Mouse (Mus musculus) inflammation-experienced regulatory T-cells, adult 6 months (primary cell): ENCODE data around the gene Lpcat2. TPM values are rescaled to one million over a fixed set of nuclear protein-coding genes. Genes with fewer than 3 reads are reported as not detected.
"Not testable (repeated sequence)": the region's sequence is repeated elsewhere in the genome, so short reads cannot be mapped to it uniquely, and the experiment has no call there.

Experiments used
- ATAC-seq: one replicate; pipeline ENCODE4 v1.8.0; 2017
- polyA plus RNA-seq, 3 experiments: library from polyadenylated mRNA; unstranded; fragments of 100-300 nt; shearing (Covaris generic); gene quantifications; one replicate each; pipeline ENCODE4 v1.2.1; 2017

Gene Lpcat2
- polyA plus RNA-seq, 3 experiments from 2014 or later = 0.21 to 0.26 TPM; not detected in 1

DNA sequence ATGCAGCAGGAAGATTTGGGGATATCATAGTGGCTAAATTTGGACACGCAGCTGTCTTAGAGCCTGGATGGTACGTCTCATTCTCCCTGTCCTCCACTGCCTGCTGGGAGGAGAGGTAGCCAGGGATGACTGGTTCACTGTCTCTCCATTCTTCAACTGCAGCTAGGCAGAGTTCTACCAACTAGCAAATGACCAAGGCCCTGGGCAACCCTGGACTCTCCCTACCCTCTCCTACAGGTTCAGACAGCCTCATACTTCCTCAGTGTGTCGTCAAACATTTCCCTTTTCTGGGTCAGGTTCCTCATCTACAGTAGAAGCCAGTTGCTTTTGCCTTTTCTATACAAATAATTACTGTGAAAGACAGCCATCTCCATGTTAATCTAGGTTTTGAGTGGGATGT, 466 bp upstream of the Lpcat2 start:
- no peak for ATAC-seq

DNA sequence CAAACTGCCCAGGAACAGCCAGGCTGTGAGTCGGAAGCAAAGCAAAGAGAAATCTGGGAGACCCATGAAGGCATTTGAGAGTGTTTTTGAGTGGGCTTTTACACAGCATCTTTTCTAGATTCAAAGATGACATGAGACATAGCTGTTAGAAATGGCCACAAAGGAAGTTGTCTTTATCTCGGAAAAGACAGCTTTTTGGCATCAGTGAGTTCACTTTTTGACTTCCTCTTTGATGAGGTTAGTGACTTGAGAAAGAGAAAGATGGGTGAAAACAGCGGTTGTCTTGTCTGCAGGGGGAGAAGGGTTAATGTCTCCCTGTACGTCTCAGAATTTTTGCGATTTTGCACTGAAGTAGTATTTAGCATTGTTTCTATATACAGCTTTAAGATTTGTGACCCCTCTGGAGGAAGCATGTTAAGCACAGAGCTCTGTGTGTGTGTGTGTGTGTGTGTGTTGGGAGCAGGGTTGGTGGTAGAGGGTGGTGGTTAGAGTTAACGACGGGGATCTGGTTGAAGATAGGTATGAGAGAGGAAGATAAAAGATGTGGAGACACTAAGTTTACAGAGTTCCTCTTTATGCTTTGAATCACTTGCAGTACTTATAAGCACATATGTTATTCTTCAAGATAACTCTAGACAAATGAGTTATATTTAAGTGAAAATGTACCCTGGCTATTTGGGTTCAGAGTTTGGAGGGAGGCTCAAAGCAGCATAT, 1.3 kb downstream of the Lpcat2 start:
- ATAC-seq = no peak

DNA sequence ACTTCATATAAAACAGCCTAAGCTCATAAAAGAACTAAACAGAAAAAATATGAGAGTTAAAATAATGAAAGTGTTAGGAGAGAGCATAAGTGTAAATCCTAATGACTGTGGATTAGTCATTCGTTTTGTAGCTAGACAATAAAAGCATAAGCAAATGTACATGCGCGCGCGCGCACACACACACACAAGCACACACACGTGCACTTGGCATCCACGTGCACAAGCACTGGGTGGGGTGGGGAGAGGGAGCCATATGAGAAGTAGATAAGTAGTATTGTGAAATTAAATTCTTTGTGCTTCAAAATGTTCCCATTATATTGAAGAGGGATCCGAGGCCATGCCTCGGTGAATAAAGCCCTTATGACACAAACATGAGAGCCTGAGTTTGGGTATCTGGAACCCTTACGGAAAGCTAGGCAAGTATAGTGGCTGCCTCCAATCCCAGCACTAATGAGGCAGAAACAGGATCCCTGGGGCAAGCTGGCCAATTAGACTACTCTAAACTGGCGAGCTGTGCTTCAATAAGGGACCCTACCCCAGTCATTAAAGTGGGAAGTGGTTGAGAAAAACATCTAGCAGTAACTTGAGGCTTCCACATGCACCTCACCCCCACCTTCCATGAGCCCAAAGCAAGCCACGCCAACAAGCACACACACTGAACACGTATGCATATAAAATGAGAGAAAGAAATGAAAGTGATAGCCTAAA, 3.5 kb downstream of the Lpcat2 start:
- ATAC-seq = no peak

DNA sequence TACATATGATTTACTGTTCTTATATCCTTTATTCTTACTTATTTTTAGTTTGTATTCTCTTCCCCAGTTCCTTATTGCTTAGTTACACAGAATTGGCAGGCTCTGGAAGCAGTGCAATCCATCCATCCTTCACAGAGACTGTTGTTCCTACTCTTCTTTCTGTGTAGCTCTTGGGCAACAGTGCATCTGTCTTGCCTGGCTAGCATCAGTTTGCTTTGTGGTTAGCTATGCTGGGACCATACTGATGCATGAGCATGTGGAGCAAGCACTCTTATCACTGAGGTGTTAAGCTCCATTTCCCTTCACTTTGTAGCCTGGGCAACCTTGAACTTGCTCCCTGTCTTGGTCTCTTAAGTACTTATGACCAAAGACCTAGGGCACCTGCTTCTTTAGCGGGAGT, 6.8 kb downstream of the Lpcat2 start:
- no peak for ATAC-seq

DNA sequence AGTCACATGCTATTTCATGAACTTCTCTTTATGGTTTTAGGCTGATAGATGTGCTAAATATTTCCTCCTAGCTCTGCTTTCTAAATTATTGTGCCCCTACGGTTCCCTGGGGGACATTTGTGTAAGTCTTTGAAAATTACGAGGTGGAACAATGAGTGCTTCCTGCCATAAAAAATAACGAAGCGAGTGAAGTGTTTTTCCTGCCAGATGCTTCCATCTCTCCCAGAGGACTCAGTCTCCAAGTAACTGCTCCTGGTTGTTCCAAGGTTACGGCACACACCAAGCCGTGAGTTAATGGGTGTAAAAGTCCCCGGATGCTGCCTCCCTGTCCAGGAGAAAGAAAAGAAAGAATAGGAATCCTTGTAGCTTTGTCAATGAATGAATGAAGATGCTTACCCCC, 15.1 kb downstream of the Lpcat2 start:
- ATAC-seq = no peak

DNA sequence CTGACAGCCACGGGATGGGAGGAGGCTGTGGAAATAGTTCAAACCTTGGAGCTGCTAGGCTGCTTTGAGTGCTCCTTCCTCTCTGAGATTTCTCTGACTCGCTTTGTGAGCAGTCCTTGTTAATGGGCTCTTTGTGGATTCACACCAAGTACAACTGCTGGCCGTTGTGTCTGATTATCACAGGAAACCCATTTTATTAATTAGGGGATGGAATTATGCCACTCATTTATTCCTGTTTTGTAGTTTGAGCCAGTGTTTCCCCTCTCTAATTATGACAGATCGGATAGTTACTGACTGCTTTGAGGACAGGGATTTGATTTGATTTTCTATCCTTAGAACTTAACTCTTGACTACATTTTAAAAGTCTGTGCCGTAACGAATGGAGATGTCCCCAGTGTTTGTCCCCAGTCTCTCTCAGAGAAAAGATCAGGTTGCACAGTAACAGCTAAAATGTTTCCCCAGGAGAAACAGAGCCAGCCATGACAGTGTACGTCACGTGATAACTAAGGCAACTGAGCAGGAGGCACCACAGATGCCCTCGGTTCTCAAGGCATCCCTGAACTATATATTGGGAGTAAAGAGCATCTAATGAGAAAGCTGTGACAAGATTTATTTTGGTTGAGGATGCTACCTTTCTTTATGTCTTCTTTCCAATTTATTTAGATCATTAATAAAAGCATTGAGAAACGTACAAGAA, 17.1 kb downstream of the Lpcat2 start:
- ATAC-seq = no peak

DNA sequence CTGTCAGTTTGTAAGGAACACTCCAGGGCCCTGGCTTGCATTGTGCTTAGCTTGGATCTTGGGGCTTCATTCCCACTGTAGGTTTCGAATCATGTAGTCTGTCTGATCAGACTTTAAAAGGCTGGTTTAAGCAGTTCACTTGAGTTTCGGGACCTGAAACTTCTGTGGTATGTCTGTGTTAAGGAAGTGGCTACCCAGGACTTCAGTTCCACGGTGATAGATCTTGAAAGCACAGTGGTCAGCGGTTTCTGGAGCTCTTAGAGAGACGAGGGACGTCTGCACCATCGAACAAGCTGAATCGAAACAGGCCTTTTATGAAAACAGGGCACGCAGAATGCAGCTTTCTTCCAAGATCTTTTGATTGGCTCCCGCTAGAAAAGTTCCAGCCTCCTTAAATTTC, 20.7 kb downstream of the Lpcat2 start:
- ATAC-seq = no peak

DNA sequence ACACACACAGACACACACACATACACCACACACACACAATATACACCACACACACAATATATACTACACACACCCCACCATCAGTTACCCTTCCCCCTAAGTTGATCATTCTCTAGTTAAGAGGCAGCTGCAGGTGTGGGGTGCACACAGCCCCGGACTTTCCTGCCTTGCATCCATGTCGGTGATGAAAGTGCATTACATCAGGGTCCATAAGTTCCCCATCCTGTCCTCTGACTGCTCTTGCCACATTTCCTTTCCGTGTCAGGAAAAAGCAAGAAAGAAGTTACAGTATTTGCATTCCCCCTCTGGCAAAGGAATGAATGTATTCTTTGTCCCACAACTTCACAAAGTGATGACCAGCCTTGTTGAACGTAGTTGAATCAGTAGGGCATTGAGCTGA, 26.1 kb downstream of the Lpcat2 start:
- no peak for ATAC-seq

DNA sequence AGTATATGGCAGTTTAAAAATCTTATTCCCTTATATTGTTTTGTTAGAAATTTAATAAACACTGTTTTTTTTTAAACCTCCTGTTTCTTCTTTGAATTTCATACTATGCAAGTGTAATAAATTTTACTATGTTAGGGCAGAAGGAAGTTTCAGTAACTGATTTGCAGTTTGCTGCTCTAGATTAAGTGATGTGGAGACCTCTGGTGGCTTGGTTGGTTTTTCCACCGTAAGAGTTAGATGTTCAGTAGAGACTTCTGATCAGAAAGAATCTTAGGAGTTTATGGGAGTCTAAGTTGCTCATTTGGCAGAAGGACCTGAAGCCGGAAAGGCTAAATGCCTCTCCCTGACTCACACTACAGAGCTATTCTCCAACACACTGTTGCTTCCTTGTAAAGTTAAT, 28.6 kb downstream of the Lpcat2 start:
- ATAC-seq = no peak

DNA sequence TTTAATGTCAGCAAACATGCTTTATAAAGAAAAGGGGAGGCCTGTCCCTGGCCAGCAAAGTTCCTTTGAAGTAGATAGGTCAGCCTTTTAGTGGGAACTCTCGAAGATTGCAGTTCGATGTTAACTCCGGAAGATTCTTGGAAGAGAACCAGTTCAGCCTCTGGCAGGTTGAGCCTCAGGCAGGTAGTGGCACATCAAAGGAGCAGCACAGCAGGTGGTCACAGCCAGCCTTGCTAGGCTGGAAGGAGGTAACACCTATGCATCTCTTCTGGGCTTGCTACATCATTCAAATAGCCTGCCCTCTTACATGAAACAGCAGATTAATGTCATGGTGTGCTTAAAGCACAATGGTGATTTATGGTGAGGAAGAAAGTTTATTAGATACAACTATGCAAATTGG, 37.1 kb downstream of the Lpcat2 start:
- ATAC-seq = not testable (repeated sequence)

DNA sequence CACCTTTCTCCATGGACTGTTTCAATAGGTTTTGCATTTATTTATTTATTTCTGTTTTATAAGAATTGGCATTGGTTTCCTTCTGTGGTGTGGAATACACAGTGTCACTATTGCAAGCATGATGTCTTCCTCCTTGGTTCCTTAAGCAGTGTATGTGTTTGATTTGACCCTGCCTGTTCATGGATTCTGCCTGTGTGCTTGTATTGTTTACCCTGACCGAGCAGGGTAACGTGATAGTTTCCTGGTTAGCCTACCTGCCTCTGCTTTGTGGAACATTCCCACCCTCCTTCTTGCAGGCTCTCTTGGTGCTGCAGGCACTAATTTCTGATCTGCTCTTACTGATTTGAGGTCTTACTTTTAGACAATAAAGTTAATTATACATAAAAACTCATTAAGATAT, 38.7 kb downstream of the Lpcat2 start:
- ATAC-seq = no peak

DNA sequence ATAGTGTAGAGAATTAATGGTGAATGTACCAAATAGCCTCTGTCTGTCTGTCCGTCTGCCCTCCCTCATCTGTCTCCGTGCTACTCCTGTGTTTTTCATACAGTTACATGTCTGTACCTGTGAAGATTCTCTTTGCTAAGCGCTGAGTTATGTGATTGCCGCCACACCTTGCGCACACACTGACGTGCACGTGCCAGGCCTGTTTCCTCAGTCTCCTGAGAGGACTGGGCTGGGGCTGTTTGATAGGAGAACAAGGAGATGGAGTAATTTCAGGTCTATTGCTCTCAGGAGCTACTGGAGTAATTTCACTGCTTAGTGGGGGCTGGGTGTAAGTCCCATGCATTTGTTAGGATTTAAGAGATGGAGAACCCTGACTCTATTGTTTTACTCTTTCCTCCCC, 39.9 kb downstream of the Lpcat2 start:
- no peak for ATAC-seq

DNA sequence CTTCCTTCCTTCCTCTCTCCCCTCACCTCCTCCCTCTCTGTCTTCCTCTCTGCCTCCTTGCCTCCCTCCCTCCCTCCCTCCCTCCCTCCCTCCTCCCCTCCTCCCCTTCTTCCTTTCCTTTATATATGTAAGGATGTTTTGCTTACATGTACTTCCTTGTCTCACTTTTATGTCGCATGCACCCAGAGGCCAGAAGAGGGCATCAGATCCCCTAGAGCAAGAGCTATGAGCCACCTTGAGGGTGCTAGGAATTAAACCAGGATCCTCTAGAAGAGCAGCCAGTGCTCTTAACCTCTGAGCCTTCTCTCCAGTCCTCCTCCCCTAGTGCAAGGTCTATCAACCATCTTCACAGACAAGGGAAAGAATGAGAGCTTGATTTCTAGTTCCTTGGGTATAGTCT, 40.9 kb downstream of the Lpcat2 start:
- ATAC-seq = no peak

DNA sequence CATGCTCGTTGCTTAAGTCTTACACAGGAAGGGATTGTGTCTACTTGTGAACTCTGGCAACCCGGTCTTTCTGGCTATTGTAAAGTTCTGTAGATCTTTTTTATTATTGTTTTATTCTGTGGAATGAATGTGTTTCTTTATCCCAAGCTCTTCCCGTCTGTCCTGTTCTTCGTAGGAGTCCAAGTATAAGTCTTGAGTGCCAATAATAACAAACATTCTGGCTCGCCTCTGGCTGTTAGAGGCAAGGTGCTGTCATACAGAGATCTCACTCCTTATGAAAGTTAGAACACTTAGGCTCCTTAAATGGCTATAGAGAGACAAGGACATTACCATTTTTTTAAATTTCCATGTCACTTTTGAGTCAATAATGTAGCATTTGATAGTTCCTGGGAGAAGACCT, 41.5 kb downstream of the Lpcat2 start:
- ATAC-seq = no peak

DNA sequence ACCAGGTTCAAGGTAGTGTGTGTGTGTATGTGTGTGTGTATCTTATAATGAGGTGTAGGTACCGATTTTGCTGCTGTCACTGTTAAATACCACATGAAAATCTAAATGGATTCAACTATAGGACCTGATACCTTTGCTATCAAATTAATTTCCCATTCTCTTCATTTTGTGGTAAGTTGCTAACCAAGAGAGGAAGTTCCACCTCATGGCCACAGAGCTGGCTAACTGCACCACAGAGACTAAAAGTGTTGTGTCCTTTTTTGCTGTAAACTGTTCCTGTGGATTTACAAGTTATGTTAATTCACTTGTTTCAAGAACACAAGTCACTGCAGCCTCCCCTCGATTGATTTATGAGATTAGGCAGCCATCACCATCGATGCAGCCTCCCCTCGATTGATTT, 42.7 kb downstream of the Lpcat2 start:
- no peak for ATAC-seq

DNA sequence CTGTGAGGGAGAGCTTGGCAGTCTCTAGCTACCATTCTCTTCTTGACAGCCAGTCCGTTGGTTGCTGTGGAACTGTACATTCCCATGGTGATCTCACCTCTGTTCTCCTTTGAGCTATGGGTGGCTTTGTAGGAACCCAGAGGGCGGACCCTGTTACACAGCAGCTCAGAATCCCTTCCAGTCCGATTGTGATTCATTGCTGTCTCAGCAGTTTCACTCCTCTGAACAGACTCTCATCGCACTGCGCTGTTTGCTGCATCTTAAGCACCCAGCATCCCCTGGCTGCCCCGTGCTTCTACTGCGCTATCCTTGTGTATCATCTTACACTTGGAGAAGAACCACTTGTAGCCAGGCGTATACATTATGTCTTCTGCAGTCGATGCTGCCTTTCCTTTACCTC, 44.5 kb downstream of the Lpcat2 start:
- no peak for ATAC-seq

DNA sequence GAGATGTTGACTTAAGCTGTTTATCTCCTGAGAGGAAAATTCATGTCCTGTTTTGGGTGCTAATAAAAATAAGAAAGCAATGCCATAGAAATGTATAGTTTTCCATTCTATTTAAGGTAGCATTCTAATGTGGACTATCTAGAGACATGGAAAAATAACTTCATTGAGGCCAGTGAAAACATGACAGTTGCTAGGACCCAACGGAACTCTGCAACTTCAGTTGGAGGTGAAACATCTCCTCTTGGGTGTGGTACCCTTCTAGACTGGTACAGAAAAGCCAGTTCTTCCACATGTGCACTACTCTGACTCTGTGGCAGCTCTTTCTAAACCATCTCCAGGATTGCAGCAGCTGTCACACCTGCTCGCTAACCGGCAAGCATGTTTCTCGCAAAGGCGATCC, 46.0 kb downstream of the Lpcat2 start, which contains the start of gene Capns2:
Gene Capns2, plus strand, starts transcription at position 301 of the 400 bp plus-strand sequence.
- ATAC-seq = no peak

DNA sequence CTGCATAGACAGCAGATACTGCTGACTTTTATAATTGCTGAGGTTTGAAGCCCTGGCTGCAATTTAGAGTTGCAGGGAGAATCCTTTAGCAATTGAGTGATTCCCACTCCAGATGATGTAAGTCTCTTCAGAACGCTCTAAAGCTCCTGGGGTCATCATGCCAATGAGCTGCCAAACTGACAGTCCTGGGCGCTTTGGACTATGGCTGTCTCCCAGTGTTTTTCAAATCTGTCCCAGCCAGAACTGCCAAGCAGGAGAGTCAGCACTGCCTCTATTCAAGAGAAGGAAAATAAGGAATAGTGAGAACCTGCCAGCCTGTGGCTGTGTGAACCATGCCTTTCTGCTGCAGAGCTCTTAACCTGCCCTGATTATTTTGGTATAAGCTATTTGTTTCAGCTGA, 47.8 kb downstream of the Lpcat2 start:
- no peak for ATAC-seq

DNA sequence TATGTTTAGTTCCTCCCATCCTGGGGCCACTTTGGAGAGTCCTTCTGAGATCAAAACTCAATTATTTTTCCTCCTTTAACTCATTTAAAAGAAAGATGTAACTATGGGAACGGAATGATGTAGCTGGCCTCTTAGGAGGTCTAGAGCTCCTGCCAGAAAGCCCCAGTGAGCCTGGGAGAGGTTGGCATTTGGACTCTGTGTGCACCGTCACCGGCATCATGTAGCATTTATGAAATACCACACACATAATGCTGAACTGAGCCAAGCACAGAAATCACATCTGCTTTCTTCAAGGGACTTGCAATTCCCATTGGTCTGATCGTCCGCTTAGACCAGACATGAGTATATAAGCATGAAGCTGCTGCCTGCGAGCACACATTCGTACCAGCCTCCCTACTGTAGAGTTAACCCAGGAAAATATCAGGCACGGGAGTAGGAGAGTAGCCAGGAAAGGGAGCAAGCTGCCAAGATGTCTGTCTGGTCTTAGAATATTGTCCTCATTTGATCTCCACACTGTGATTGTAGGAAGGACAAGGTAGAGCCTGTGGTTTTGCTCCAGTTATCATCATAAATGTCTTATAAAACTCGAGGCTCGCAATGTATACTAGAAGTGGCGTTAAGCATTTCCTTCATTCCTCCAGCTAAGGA, 48.5 kb downstream of the Lpcat2 start:
- ATAC-seq = no peak

DNA sequence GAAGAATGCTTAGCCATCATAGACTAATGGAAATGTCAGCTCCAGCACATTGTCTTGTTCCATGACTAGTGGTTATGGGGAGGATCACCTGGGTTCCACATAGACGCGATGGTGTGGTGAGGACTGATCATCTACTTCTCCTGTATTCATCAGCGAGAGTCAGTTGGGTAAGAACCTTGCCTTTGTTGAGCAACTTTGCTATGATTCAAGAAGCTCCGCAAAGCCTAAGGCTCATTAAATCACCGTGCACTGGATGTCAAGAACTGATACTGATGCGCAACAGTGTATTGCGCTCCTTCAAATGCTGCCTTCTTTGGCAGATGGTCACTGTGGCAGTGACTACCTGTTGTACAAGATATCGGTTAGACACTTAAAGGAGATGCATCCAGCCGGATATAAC, 51.4 kb downstream of the Lpcat2 start:
- no peak for ATAC-seq

DNA sequence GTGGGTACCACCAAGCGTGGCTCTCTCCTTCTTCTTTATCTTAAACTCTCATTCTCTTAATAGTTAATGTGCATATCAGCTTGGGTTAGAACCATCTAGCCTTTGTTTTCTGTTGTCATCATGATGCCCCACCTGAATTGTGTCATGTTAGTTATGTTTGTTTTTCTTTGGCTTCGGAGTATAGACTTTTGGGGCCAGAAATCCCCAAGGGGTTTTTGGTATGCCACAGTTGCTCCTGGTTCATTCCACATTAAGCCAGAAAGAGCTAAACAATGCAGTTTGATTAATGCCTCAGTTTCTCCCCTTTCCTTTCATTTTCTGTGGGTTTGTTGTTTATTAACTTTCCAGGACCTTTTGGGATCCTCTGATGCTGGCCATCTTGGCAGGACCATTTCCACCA, 53.3 kb downstream of the Lpcat2 start:
- no peak for ATAC-seq

DNA sequence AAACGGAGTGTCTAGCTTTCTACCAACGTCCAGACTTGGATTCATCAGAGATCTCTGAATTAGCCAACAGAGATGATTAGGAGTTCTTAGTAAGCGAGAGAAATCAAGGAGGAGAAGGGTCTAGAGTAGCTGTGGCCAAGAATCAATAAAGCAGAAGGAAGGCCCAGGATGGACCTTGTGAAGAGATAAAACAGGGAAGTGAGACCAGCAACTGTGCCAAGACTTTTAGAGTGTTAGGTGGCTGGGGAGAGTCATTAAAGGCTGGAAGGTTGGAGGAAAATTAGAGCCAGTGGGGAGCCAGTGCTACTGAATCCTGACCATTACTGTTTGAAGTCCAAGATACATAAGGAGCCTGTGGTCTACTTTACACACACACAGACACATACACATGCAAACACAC, 56.3 kb downstream of the Lpcat2 start:
- ATAC-seq = no peak

DNA sequence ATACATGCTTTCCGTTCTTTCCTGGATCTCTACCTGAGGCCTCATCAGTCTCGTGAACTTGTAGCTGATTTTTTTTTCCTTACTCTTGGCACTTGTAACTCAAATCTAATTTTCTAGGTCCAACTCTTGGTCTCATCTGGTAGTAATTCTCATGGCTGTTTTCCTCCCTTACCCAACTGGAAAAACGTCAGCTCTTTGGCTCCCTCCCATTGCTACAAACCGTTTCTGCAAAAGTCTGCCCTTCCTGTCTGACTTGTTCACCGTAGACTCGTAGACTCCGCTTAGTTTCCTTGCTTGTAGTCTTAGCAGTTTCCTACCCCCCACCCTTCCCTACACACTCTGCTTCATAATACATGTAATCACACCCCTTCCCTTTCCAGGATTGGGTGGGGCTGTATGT, 58.3 kb downstream of the Lpcat2 start:
- no peak for ATAC-seq
